Mouse (Mus musculus) olfactory bulb, adult 2 months (tissue): ENCODE measurements at regions not wholly inside any gene's neighbourhood (a gene's known extent, or its start where the extent isn't known, plus 50 kb on each side); places are given as distances from the start of the nearest gene placed in this dataset.

ENCODE experiments used
- H3K27ac ChIP-seq: fragments of 200-500 bp; 2 replicates; pipeline ENCODE4 v1.5.1; 2012; ENCODE audit warnings: low read depth, low read length; ENCODE audit not compliant: insufficient read depth
- H3K4me1 ChIP-seq: fragments of 200-500 bp; 2 replicates; pipeline ENCODE4 v1.6.1; 2012; ENCODE audit warnings: low read length; ENCODE audit not compliant: control insufficient read depth, insufficient read depth
- H3K4me3 ChIP-seq: fragments of 200-500 bp; 2 replicates; pipeline ENCODE4 v1.5.1; 2012; ENCODE audit warnings: mild to moderate bottlenecking, low read depth, low read length, moderate library complexity; ENCODE audit not compliant: insufficient read depth
- CTCF ChIP-seq: fragments of 200-500 bp; IDR thresholded peaks from 2 replicates; pipeline ENCODE4 v1.5.1; 2012; ENCODE audit warnings: low read depth, mild to moderate bottlenecking, low read length, moderate library complexity; ENCODE audit not compliant: insufficient read depth
- POLR2A ChIP-seq: fragments of 200-500 bp; IDR thresholded peaks from 2 replicates; pipeline ENCODE4 v1.6.1; 2012; ENCODE audit warnings: mild to moderate bottlenecking, low read depth, low read length, moderate library complexity; ENCODE audit not compliant: insufficient read depth
- WGBS: fragments of 180-500 bp; shearing (Covaris S2); methylation state at CpG from one replicate; pipeline ENCODE4 v1.1.7; 2018; 5-methylcytosine and 5-hydroxymethylcytosine counted together

GRCm38 (mm10) chr6:112176344-112176743 lies 97.2 kb upstream of the Lmcd1 start:
- Histone ChIP-seq H3K27ac (no peak overlapping the region), H3K4me3 (no peak overlapping the region), H3K4me1 (no peaks in the 10 kb centered on the region)
- 72% methylated on average over 2 of the region's 2 CpGs for WGBS
- no peak for TF ChIP-seq POLR2A

- H3K4me1 ChIP-seq: no peaks in the 10 kb centered on the region
- H3K4me3 ChIP-seq: no peak overlapping the region
- 93% methylated on average over 2 of the region's 2 CpGs for WGBS
- H3K27ac ChIP-seq: no peak overlapping the region
- TF ChIP-seq CTCF: no peak
- TF ChIP-seq POLR2A: no peak
Observed at GRCm38 (mm10) chr6:112187636-112188035, 85.9 kb upstream of the Lmcd1 start.

- 45% methylated on average over 6 of the region's 6 CpGs for WGBS
- Histone ChIP-seq H3K27ac (no peak overlapping the region), H3K4me3 (no peak overlapping the region), H3K4me1 (no peaks in the 10 kb centered on the region)
- TF ChIP-seq CTCF: no peak
- TF ChIP-seq POLR2A: no peak
Observed at GRCm38 (mm10) chr6:112191032-112191431, 82.5 kb upstream of the Lmcd1 start.

GRCm38 (mm10) chr6:112197445-112197844 lies 76.1 kb upstream of the Lmcd1 start:
- Histone ChIP-seq H3K4me3 (peak overlapping the region; percentile 6; the same call in 1 of the 2 replicates), H3K27ac (no peak overlapping the region), H3K4me1 (peaks cover 3% of the 10 kb centered on the region)
- WGBS: 7% methylated on average over 16 of the region's 16 CpGs
- TF ChIP-seq CTCF (peak; percentile 68; the same call in 1 of the 2 replicates), POLR2A (no peak)

- no peak overlapping the region for H3K4me3 ChIP-seq
- WGBS: 76% methylated on average over 4 of the region's 4 CpGs
- peaks cover 3% of the 10 kb centered on the region for H3K4me1 ChIP-seq
- TF ChIP-seq CTCF (no peak), POLR2A (no peak)
- no peak overlapping the region for H3K27ac ChIP-seq
Observed at GRCm38 (mm10) chr6:112199241-112199640, 74.3 kb upstream of the Lmcd1 start.

GRCm38 (mm10) chr6:112202120-112202519 lies 71.4 kb upstream of the Lmcd1 start:
- H3K4me3 ChIP-seq: no peak overlapping the region
- H3K27ac ChIP-seq: no peak overlapping the region
- WGBS: 86% methylated on average over 4 of the region's 4 CpGs
- H3K4me1 ChIP-seq: peaks cover 3% of the 10 kb centered on the region
- TF ChIP-seq CTCF (no peak), POLR2A (no peak)

GRCm38 (mm10) chr6:112203321-112203720 lies 70.2 kb upstream of the Lmcd1 start:
- WGBS: 47% methylated on average over 2 of the region's 2 CpGs

GRCm38 (mm10) chr6:112204956-112205355 lies 68.6 kb upstream of the Lmcd1 start:
- WGBS: 98% methylated on average over 2 of the region's 2 CpGs
- Histone ChIP-seq H3K4me3 (no peak overlapping the region), H3K4me1 (no peaks in the 10 kb centered on the region), H3K27ac (no peak overlapping the region)
- no peak for TF ChIP-seq CTCF
- TF ChIP-seq POLR2A: no peak

More at GRCm38 (mm10) chr6:112203321-112203720, 70.2 kb upstream of the Lmcd1 start:
- Histone ChIP-seq H3K4me3 (no peak overlapping the region), H3K4me1 (no peaks in the 10 kb centered on the region), H3K27ac (no peak overlapping the region)
- TF ChIP-seq POLR2A (no peak), CTCF (no peak)

GRCm38 (mm10) chr6:112205420-112205995 lies 68.0 kb upstream of the Lmcd1 start:
- 95% methylated on average over 11 of the region's 11 CpGs for WGBS
- TF ChIP-seq POLR2A (no peak), CTCF (no peak)
- no peak overlapping the region for H3K27ac ChIP-seq
- H3K4me3 ChIP-seq: no peak overlapping the region
- peaks cover 2% of the 10 kb centered on the region; the same call in 1 of the 2 replicates for H3K4me1 ChIP-seq
